Mouse (Mus musculus) hematopoietic stem cell, adult 5-6 weeks (primary cell): ENCODE measurements around the gene Cd59b. TPM values are rescaled to one million over a fixed set of nuclear protein-coding genes. Genes with fewer than 3 reads are reported as not detected.
A peak's percentile ranks its signal among the peaks of the same experiment; 100 is the strongest.
"Not testable (repeated sequence)": the region's sequence is repeated elsewhere in the genome, so short reads cannot be mapped to it uniquely, and the experiment has no call there.

Experiments
- ATAC-seq, 2 experiments: fragments of 125-278 bp in 1 of 2; replicated peaks in 1 of 2; 2 replicates each; pipeline ENCODE4 v1.8.0; 2016 to 2017; ENCODE audit warnings: inconsistent platforms in 2 of 2, mild to moderate bottlenecking in 2 of 2, moderate number of reproducible peaks in 2 of 2, low read depth in 1 of 2, moderate TSS enrichment in 1 of 2; ENCODE audit not compliant: low FRiP score in 2 of 2, poor library complexity in 2 of 2, severe bottlenecking in 2 of 2, insufficient read depth in 1 of 2, low TSS enrichment in 1 of 2
- total RNA-seq: library from RNA; stranded (forward); fragments of 172-1452, 232-1000 nt; gene quantifications from 2 replicates; pipeline ENCODE4 v1.2.3, GENCODE M21; 2017

Cd59b gene
- total RNA-seq, 1 experiment from 2014 or later = 12.7 TPM

GRCm38 (mm10) chr2:104099231-104099585 lies 29.6 kb downstream of the Cd59b start:
- ATAC-seq = no peak

DNA sequence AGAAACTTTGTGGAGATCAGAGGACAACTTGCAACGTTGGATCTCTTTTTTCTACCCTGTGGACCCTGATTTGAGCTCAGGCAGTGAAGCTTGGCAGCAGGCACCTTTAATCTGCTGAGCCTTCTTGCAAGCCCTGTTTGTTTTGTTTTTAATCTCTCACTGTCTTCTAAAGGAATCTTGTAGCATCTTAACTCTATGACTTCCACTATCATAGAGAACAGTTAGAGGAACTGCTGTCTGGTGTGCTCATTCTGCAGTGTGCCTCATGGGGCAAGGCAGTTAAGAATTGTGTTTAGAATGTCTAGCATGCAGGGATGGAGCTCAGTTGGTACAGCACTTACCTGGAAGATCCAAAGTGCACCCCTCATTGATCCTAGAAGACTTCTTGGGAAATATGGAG lies 30.3 kb downstream of the Cd59b start:
- no peak for ATAC-seq

GRCm38 (mm10) chr2:104104800-104105199 lies 35.2 kb downstream of the Cd59b start:
- no peak for ATAC-seq

- ATAC-seq = not testable (repeated sequence)
Observed at GRCm38 (mm10) chr2:104109021-104109420, 39.4 kb downstream of the Cd59b start.

- no peak for ATAC-seq
Observed at GRCm38 (mm10) chr2:104109528-104109927, 39.9 kb downstream of the Cd59b start.

- no peak for ATAC-seq
Observed at GRCm38 (mm10) chr2:104110031-104110430, 40.4 kb downstream of the Cd59b start.

DNA sequence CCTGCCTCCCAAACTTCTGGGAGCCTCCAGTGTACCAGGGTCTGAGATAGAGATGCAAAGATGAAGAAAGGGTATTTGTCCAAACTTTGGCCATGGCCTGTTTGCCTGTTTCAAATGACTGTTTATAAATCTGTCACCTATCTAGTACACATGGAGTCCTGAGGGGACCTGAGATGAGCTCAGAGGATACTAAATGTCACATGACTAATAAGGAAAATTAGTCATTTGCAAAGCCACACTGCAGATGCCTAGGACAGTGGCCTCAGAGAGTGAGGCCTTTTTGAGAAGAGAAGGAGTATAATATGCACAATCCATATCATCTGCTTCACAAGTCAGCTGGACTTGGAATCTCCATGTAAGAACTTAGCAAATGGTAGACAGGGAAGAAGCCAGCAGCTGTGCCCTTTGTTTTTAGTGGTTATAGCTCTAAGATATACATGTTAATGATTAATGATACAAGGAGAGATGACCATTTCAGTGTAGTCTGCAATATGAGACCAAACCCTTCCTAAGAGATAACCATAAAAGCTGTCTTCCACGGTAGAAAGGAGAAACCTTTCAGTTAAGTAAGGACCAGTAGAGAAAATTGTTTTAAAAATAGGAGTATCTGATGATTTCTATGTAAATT lies 41.6 kb downstream of the Cd59b start:
- not testable (repeated sequence) for ATAC-seq

DNA sequence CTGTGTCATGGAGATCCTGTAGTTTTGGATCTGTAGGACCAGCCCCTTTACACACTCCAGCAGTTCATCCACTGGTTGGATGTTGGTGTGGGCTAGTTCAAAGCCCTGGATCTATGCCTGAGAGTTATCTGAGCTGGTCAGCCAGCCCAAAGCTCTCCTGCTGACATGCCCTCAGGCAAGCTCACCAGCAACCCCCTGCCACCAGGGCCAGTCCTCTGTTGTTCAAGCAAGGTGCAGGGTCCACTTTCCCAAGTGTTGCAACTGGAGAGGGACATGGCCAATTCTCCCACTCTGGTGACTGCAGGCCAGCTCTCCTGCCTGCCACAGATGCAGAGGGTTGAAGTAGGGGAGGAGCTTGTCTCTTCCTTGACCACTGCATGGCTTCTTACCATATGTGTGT lies 43.9 kb downstream of the Cd59b start:
- ATAC-seq = not testable (repeated sequence)

DNA sequence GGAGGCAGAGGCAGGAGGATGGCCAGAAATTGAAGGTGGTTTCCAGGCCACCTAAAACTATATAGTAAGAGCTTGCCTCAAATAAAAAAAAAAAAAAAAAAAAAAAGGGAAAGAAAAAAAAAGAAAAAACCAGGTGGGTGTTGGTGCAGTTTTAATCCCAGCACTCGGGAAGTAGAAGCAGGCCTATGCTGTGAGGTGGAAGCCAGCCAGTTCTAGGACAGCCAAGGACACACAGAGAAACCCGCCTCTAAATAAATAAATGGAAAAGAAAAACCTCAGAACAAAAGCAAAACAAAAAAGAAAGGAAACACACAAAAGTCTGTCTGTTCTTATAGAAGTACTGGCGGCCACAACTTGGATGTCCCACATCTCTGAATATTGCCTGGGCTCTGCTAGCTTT lies 45.2 kb downstream of the Cd59b start:
- no peak for ATAC-seq

DNA sequence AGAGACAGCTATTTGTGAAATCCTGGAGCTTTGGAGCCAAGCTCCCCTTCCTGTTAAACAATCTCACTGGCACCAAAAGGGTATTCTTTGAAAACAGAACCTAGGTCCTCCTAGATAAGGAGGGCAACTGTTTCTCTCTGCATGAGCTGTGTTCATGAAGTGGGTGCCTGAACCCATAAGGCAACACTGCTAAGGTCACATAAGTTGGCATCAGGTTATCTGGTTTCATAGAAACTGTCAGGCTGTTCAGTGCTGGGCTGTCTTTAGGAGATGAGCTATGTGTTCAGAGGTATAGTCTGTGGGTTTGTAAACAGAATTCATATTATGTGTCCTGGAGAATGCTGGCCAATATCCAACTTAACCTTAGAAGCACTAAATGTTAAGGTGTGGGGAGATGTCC lies 47.5 kb downstream of the Cd59b start:
- ATAC-seq = peak in 1 of 2 experiments; percentile 17; a peak in 1 of 4 replicates

GRCm38 (mm10) chr2:104119097-104119496 lies 49.4 kb downstream of the Cd59b start:
- ATAC-seq = no peak

GRCm38 (mm10) chr2:104120312-104120711 lies 50.7 kb downstream of the Cd59b start:
- no peak for ATAC-seq

DNA sequence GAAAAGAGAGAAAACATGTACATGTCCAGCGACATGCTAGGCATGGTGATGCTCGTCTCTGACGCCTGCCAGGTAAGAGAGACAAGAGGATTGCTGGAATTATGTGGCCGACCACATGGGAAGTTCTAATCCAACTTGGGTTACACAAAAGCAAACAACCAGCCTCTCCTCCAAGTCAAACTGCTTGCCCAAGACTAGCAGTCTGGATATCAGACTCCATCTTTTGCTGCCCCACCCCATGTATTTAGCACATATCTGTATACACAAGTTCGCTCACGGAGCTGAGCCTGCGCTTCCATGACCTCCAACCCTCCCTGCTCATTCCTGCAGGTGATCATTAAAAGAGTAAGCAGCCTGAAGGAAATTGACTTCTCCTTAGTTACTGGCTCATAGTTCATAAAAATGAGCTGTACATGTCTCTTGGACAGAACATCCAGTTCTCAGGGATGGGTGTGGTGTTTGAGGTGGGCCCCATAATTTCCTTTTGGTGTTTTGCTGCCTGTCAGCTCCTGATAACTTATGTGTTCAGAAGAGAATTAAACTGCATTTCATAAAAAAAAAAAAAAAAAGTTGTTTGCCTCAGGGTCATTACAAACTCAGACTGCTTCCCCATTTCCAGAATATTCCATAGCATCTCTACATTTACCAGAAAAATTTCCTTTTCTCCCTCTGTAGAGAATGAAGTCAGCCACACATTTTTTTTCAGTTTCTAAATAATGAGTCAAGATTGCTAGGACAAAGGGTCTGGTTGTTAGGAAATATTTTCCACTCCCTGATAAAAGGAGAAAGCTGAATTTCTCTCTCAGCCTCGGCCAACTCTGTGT lies 52.2 kb downstream of the Cd59b start:
- ATAC-seq = no peak; a peak in 1 of 4 replicates

DNA sequence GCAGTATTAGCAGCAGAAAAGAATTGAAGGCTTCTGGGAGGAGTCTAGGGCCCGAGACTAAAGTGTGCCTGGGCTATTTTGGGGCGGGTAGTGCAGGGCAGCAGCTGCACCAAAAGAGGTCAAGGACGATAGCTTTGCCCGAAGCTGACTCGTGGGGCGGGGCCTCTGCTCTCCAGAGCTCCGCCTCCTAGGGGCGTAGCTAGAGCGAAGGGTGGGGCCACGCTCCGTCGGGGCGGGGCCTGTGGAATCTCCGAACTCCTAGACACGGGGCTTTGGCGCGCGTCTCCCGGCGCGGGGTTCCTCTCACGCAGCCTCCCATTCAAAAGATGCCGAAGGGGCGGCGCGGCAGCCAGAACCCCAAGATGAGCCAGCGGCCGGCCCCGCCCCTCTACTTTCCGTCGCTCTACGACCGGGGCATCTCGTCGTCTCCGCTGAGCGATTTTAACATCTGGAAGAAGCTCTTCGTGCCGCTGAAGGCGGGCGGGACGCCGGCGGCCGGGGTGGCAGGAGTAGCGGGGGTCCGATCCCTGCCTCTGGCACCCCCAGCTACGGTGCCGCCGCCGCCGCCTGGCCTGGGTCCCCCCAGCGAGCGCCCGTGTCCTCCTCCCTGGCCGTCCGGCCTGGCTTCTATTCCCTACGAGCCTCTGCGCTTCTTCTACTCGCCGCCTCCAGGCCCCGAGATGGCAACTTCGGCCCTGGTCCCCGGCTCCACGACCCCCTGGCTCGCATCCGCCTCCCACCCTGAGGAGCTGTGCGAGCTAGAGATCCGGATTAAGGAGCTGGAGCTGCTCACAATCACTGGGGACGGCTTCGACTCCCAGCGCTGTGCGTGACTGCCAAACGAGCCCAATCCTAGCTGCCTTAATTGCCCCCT lies 53.1 kb downstream of the Cd59b start, which contains the start of gene A930018P22Rik:
TSS of gene A930018P22Rik (plus strand) at position 265 of the 874 bp plus-strand sequence.
- ATAC-seq = peak; percentile 92 to 94

DNA sequence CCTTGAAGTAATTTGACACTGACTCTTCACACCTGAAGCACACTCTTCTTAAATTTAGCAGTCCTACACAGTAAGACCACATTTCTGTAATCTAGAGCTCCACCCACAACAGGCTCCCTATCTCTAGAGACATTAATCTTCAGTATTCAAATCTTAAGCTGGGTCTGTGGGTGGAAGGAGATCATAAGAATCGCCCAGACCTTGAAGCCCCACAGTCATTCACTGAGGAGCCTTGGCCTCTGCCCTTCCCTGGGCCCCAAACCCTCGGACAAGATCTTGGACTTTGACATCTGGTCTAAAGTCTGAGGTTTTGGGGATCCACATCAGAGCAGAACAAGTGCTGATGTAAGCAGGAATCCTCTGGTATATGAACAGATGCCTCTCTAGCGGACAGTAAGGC lies 53.9 kb downstream of the Cd59b start:
- ATAC-seq = no peak

GRCm38 (mm10) chr2:104124071-104124470 lies 54.4 kb downstream of the Cd59b start:
- ATAC-seq = no peak

DNA sequence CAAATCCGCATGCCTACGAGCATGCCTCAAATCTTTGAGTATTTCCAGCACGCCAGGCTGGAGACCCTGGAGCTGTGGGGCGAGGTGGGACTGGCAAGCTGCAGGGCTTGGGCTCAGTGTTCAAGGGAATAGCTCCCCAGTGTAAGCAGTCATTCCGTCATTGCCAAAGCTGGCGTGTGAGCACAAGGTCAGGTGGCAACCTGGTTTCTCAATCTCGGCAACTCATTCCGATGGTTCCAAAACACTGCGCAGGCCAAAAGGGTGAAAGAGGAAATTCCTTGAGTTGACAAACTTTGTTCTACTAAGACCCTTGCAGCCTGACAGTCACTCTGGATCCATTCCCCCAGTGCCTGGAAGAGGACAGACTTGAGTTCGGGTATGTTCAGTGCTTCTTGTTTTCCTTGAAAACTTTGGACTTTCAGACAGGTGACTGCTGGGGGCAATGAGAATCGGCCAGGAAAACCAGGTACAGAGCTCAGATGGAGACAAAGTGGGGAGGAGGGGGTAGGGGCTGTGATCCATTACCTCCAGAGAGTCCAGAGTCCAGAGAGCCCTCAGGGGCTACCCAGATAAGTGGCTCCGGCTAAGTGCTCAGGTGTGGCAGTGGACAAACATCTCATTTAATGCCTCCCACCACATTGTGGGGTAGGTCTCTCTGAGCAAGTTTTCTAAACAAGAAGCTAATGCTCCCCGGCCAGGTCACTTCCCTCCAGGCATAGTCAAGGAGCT lies 59.3 kb downstream of the Cd59b start:
- no peak for ATAC-seq
